Mouse (Mus musculus): ENCODE results near the gene Gm4969. TPM values are rescaled to one million over a fixed set of nuclear protein-coding genes. Genes with fewer than 3 reads are reported as not detected.
"Not testable (repeated sequence)": the region's sequence is repeated elsewhere in the genome, so short reads cannot be mapped to it uniquely, and the experiment has no call there.

The Gm4969 gene
- polyA plus RNA-seq, 1 experiment: not detected

DNA sequence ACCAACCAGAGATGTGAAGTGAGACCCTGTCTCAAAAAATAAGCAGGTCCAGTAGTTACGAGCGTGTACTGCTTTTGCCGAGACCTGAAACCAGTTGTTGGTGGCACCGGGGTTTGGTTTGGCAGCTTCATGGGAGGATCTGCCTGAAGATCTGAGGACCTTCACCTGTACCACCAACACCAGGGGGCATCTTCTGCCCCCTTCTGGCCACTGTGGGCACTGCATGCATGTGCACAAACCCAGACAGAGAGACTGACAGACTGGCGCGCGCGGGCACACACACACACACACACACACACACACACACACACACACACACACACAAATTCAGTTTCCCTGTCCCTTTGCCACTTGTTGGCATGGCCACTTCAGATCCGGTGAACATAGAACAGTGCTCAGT, 44.7 kb downstream of the Gm4969 start:
- no peaks in the 10 kb centered on the region for H3K27me3 ChIP-seq (ENCODE audit: control insufficient read depth, insufficient read depth, insufficient read length)
- H3K36me3 ChIP-seq (ENCODE audit: control insufficient read depth, insufficient read depth): peaks cover 6% of the 10 kb centered on the region
- H3K4me3 ChIP-seq (ENCODE audit: insufficient read depth, poor library complexity, severe bottlenecking): no peak overlapping the region
- H3K79me3 ChIP-seq (ENCODE audit: low read depth): peaks cover 18% of the 10 kb centered on the region
- TF ChIP-seq CTCF (IDR thresholded peaks at IDR 0.05; ENCODE audit: control insufficient read depth, insufficient read depth, insufficient read length): peak; percentile 28
- TF ChIP-seq MYOG (IDR thresholded peaks at IDR 0.05; ENCODE audit: control insufficient read depth, extremely low read depth, insufficient read length): no peak
- no peak for TF ChIP-seq MAX (IDR thresholded peaks at IDR 0.05)
- TF ChIP-seq MYOD1 (IDR thresholded peaks at IDR 0.05; ENCODE audit: control insufficient read depth, insufficient read length, low read depth): no peak
- no peak for TF ChIP-seq USF1 (IDR thresholded peaks at IDR 0.05; ENCODE audit: low read depth)
- TF ChIP-seq FOSL1 (IDR thresholded peaks at IDR 0.05; ENCODE audit: insufficient read depth, low read length, poor library complexity, severe bottlenecking): no peak
- peaks cover 33% of the 10 kb centered on the region for H3K79me2 ChIP-seq (ENCODE audit: control insufficient read depth, insufficient read depth)
- H3ac ChIP-seq (ENCODE audit: control insufficient read depth, insufficient read length, low read depth): no peak overlapping the region

DNA sequence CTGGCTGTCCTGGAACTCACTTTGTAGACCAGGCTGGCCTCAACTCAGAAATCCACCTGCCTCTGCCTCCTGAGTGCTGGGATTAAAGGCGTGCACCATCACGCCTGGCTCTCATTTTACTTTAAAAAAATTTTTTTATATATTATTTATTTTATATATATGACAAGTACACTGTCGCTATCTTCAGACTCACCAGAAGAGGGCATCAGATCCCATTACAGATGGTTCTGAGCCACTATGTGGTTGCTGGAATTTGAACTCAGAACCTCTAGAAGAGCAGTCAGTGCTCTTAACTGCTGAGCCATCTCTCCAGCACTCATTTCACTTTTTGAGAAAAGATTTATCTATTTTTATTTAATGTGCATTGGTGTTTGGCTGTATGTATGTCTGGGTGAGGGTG, 47.1 kb downstream of the Gm4969 start:
- H3K36me3 ChIP-seq (ENCODE audit: control insufficient read depth, insufficient read depth); H3K27me3 ChIP-seq (ENCODE audit: control insufficient read depth, insufficient read depth, insufficient read length); H3K79me3 ChIP-seq (ENCODE audit: low read depth); H3ac ChIP-seq (ENCODE audit: control insufficient read depth, insufficient read length, low read depth); H3K79me2 ChIP-seq (ENCODE audit: control insufficient read depth, insufficient read depth); H3K4me3 ChIP-seq (ENCODE audit: insufficient read depth, poor library complexity, severe bottlenecking): not testable (repeated sequence)

DNA sequence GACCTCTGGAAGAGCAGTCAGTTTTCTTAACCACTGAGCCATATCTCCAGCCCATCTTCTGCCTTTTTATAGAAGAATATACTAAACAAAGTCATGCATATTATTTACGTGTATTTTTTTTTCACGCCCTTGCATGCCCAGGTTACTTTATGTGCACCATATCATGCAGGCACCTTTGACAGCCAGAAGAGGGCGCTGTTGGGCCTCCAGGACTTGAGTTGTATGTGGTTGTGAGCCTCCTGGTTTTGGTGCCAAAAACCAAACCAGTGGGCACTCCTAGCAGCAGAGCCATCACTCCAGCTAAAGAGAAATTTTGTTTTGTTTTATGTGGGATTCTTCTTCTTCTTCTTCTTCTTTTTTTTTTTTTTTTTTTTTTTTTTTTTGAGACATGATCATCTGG, 48.7 kb downstream of the Gm4969 start:
- TF ChIP-seq CTCF (IDR thresholded peaks at IDR 0.05; ENCODE audit: control insufficient read depth, insufficient read depth, insufficient read length) (no peak), MAX (IDR thresholded peaks at IDR 0.05) (no peak), FOSL1 (IDR thresholded peaks at IDR 0.05; ENCODE audit: insufficient read depth, low read length, poor library complexity, severe bottlenecking) (no peak)
- Histone ChIP-seq H3K36me3 (ENCODE audit: control insufficient read depth, insufficient read depth) (no peaks in the 10 kb centered on the region), H3K4me3 (ENCODE audit: insufficient read depth, poor library complexity, severe bottlenecking) (no peak overlapping the region), H3K79me3 (ENCODE audit: low read depth) (no peaks in the 10 kb centered on the region), H3K79me2 (ENCODE audit: control insufficient read depth, insufficient read depth) (no peaks in the 10 kb centered on the region), H3K27me3 (ENCODE audit: control insufficient read depth, insufficient read depth, insufficient read length) (peaks cover 18% of the 10 kb centered on the region), H3ac (ENCODE audit: control insufficient read depth, insufficient read length, low read depth) (no peak overlapping the region)

DNA sequence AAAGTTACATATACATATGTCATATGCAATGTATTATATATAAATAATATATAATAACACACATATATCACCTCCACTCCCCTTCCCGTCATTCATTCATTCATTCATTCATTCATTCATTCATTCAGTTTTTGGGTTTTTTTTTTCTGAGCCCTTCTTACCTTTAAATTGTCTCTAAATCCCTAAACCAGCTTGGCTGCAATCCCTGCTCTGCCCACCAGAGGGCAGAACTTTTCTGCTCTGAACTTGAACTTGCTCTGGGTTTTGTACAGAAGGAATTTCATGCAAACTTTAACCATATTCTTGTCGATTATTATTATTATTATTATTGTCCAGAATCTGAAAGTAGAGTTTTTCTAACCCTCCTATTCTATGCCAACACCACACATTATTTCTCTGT, 49.5 kb downstream of the Gm4969 start:
- Histone ChIP-seq H3K27me3 (ENCODE audit: control insufficient read depth, insufficient read depth, insufficient read length) (peaks cover 18% of the 10 kb centered on the region), H3ac (ENCODE audit: control insufficient read depth, insufficient read length, low read depth) (no peak overlapping the region), H3K79me2 (ENCODE audit: control insufficient read depth, insufficient read depth) (no peaks in the 10 kb centered on the region), H3K4me3 (ENCODE audit: insufficient read depth, poor library complexity, severe bottlenecking) (no peak overlapping the region), H3K79me3 (ENCODE audit: low read depth) (no peaks in the 10 kb centered on the region), H3K36me3 (ENCODE audit: control insufficient read depth, insufficient read depth) (no peaks in the 10 kb centered on the region)
- no peak for TF ChIP-seq MYOD1 (IDR thresholded peaks at IDR 0.05; ENCODE audit: control insufficient read depth, insufficient read length, low read depth)
- peak; percentile 13 for TF ChIP-seq CTCF (IDR thresholded peaks at IDR 0.05; ENCODE audit: control insufficient read depth, insufficient read depth, insufficient read length)

DNA sequence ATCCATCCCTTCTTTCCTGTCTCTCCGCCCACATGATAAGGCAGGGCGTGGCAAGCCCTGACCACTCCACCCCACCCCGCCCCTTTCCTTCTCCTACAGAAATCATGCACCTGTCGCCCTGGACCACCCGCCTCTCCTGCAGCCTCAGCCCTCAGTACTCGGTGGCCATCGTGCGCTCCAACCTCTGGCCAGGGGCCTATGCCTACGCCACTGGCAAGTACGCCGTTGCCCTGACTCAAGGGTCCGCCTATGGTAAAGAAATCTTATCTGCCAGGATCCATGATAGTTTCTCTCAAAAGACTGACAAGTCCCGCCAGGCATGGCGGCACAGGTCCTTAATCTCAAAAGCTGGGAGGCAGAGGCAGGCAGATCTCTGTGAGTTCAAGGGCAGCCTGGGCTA, 50.2 kb downstream of the Gm4969 start:
- no peak overlapping the region for H3ac ChIP-seq (ENCODE audit: control insufficient read depth, insufficient read length, low read depth)
- H3K4me3 ChIP-seq (ENCODE audit: insufficient read depth, poor library complexity, severe bottlenecking): no peak overlapping the region
- H3K79me3 ChIP-seq (ENCODE audit: low read depth): no peaks in the 10 kb centered on the region
- TF ChIP-seq USF1 (IDR thresholded peaks at IDR 0.05; ENCODE audit: low read depth) (no peak), CTCF (IDR thresholded peaks at IDR 0.05; ENCODE audit: control insufficient read depth, insufficient read depth, insufficient read length) (no peak), MYOG (IDR thresholded peaks at IDR 0.05; ENCODE audit: control insufficient read depth, extremely low read depth, insufficient read length) (no peak), FOSL1 (IDR thresholded peaks at IDR 0.05; ENCODE audit: insufficient read depth, low read length, poor library complexity, severe bottlenecking) (no peak)
- H3K27me3 ChIP-seq (ENCODE audit: control insufficient read depth, insufficient read depth, insufficient read length): peaks cover 18% of the 10 kb centered on the region
- no peaks in the 10 kb centered on the region for H3K36me3 ChIP-seq (ENCODE audit: control insufficient read depth, insufficient read depth)
- no peaks in the 10 kb centered on the region for H3K79me2 ChIP-seq (ENCODE audit: control insufficient read depth, insufficient read depth)

DNA sequence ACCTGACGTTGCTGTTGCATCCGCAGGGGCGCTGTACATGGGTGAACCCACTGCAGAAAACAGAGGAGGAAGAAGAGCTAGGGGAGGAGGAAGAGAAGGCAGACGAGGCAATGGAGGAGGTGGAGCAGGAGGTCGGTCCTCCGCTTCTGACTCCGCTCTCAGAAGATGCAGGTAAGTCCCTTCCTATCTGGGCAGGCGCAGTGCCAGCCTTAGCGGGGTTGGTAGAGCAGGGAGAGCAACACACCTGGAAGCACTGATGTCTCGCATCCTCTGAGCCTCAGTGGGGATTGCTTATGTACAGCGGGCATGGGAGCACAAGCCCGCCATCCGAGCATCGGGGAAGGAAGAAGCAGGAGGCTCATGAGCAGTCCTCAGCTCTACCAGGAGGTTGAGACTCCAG, 51.1 kb downstream of the Gm4969 start:
- TF ChIP-seq USF1 (IDR thresholded peaks at IDR 0.05; ENCODE audit: low read depth) (no peak), FOSL1 (IDR thresholded peaks at IDR 0.05; ENCODE audit: insufficient read depth, low read length, poor library complexity, severe bottlenecking) (no peak), MYOD1 (IDR thresholded peaks at IDR 0.05; ENCODE audit: control insufficient read depth, insufficient read length, low read depth) (no peak), CEBPB (IDR thresholded peaks at IDR 0.05; ENCODE audit: low read depth) (no peak), MYOG (IDR thresholded peaks at IDR 0.05; ENCODE audit: control insufficient read depth, extremely low read depth, insufficient read length) (no peak), CTCF (IDR thresholded peaks at IDR 0.05; ENCODE audit: control insufficient read depth, insufficient read depth, insufficient read length) (no peak), MAX (IDR thresholded peaks at IDR 0.05) (no peak)
- Histone ChIP-seq H3ac (ENCODE audit: control insufficient read depth, insufficient read length, low read depth) (no peak overlapping the region), H3K79me2 (ENCODE audit: control insufficient read depth, insufficient read depth) (no peaks in the 10 kb centered on the region), H3K4me3 (ENCODE audit: insufficient read depth, poor library complexity, severe bottlenecking) (no peak overlapping the region), H3K79me3 (ENCODE audit: low read depth) (no peaks in the 10 kb centered on the region), H3K36me3 (ENCODE audit: control insufficient read depth, insufficient read depth) (no peaks in the 10 kb centered on the region), H3K27me3 (ENCODE audit: control insufficient read depth, insufficient read depth, insufficient read length) (peaks cover 18% of the 10 kb centered on the region)

DNA sequence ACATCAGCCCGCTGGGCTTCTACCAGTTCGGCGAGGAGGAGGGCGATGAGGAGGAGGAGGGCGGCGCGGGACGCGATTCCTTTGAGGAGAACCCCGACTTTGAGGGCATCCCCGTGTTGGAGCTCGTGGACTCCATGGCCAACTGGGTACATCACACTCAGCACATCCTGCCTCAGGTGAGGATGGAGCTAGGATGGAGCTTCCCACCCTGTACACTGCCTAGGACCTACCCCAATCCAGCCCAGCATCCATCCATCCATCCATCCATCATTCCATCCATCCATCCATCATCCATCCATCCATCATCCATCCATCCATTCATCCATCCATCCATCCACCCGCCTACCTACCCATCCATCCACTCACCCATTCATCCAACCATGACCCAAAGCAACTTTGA, 52.3 kb downstream of the Gm4969 start:
- Histone ChIP-seq H3K27me3 (ENCODE audit: control insufficient read depth, insufficient read depth, insufficient read length) (peaks cover 18% of the 10 kb centered on the region), H3K4me3 (ENCODE audit: insufficient read depth, poor library complexity, severe bottlenecking) (no peak overlapping the region), H3K36me3 (ENCODE audit: control insufficient read depth, insufficient read depth) (no peaks in the 10 kb centered on the region), H3ac (ENCODE audit: control insufficient read depth, insufficient read length, low read depth) (no peak overlapping the region), H3K79me2 (ENCODE audit: control insufficient read depth, insufficient read depth) (no peaks in the 10 kb centered on the region), H3K79me3 (ENCODE audit: low read depth) (no peaks in the 10 kb centered on the region)
- TF ChIP-seq MYOG (IDR thresholded peaks at IDR 0.05; ENCODE audit: control insufficient read depth, extremely low read depth, insufficient read length) (no peak), CTCF (IDR thresholded peaks at IDR 0.05; ENCODE audit: control insufficient read depth, insufficient read depth, insufficient read length) (no peak), FOSL1 (IDR thresholded peaks at IDR 0.05; ENCODE audit: insufficient read depth, low read length, poor library complexity, severe bottlenecking) (no peak), USF1 (IDR thresholded peaks at IDR 0.05; ENCODE audit: low read depth) (no peak), MYOD1 (IDR thresholded peaks at IDR 0.05; ENCODE audit: control insufficient read depth, insufficient read length, low read depth) (no peak), CEBPB (IDR thresholded peaks at IDR 0.05; ENCODE audit: low read depth) (no peak), MAX (IDR thresholded peaks at IDR 0.05) (no peak)

Measured in C2C12 (cell line).